Mouse (Mus musculus) hindbrain, postnatal 0 days (tissue): ENCODE measurements around the gene H2-M10.6. TPM values are rescaled to one million over a fixed set of nuclear protein-coding genes. Genes with fewer than 3 reads are reported as not detected.
"Not testable (repeated sequence)": the region's sequence is repeated elsewhere in the genome, so short reads cannot be mapped to it uniquely, and the experiment has no call there.

ENCODE experiments used
- ATAC-seq: fragments of 200-750 bp; cut with Nextera tagmentation; 2 replicates; pipeline ENCODE4 v1.8.0; 2017; ENCODE audit warnings: mild to moderate bottlenecking, moderate TSS enrichment, moderate library complexity
- DNase-seq: peaks from one replicate; pipeline ENCODE4 v3.0.0-alpha.2; 2015; ENCODE audit warnings: low spot score
- H3K27ac ChIP-seq: fragments of 300-500 bp; sonication (generic); 2 replicates; pipeline ENCODE4 v1.5.1; 2014; ENCODE audit warnings: mild to moderate bottlenecking
- H3K27me3 ChIP-seq: fragments of 300-500 bp; sonication (generic); 2 replicates; pipeline ENCODE4 v1.6.1; 2014; ENCODE audit warnings: low read length, mixed read lengths; ENCODE audit not compliant: insufficient read depth
- H3K36me3 ChIP-seq: fragments of 300-500 bp; sonication (generic); 2 replicates; pipeline ENCODE4 v1.6.1; 2014; ENCODE audit warnings: low read length, mixed read lengths; ENCODE audit not compliant: insufficient read depth
- H3K4me1 ChIP-seq: fragments of 300-500 bp; sonication (generic); 2 replicates; pipeline ENCODE4 v1.6.1; 2014; ENCODE audit warnings: antibody characterized with exemption, low read length, mixed read lengths; ENCODE audit not compliant: insufficient read depth
- H3K4me2 ChIP-seq: fragments of 300-500 bp; sonication (generic); 2 replicates; pipeline ENCODE4 v1.6.1; 2014; ENCODE audit warnings: low read depth, mild to moderate bottlenecking, low read length, moderate library complexity, mixed read lengths
- H3K4me3 ChIP-seq: fragments of 300-500 bp; sonication (generic); 2 replicates; pipeline ENCODE4 v1.5.1; 2014; ENCODE audit warnings: low read length
- H3K9ac ChIP-seq: fragments of 300-500 bp; sonication (generic); replicated peaks from 2 replicates; pipeline ENCODE4 v1.6.1; 2014; ENCODE audit warnings: mild to moderate bottlenecking, low read length, moderate library complexity, mixed read lengths
- H3K9me3 ChIP-seq: fragments of 300-500 bp; sonication (generic); 2 replicates; pipeline ENCODE4 v1.6.1; 2016; ENCODE audit warnings: low read length, mixed read lengths
- CTCF ChIP-seq: IDR thresholded peaks from 2 replicates; pipeline ENCODE4 v1.5.1; 2016; ENCODE audit warnings: antibody characterized with exemption, control low read depth, low read depth
- WGBS: fragments of 180-500 bp; shearing (Covaris S2); extraction: QIAGEN DNeasy Blood & Tissue Kit; methylation state at CpG from one replicate; pipeline ENCODE4 v1.1.7; 2014; 5-methylcytosine and 5-hydroxymethylcytosine counted together
- polyA plus RNA-seq: library from polyadenylated mRNA; unstranded; fragments of >200 nt; fragmentation: Nextera tagmentation; extraction: Ambion mirVana; gene quantifications from 2 replicates; pipeline ENCODE4 v1.2.1, GENCODE M21; 2015
- total RNA-seq: library from RNA; depleted of rRNA; stranded (reverse); fragments of >200 nt; gene quantifications from 2 replicates; pipeline ENCODE4 v1.2.3, GENCODE M21; 2014

H2-M10.6 gene
- total and polyA plus RNA-seq, 2 experiments from 2014 or later, result not detected

DNA sequence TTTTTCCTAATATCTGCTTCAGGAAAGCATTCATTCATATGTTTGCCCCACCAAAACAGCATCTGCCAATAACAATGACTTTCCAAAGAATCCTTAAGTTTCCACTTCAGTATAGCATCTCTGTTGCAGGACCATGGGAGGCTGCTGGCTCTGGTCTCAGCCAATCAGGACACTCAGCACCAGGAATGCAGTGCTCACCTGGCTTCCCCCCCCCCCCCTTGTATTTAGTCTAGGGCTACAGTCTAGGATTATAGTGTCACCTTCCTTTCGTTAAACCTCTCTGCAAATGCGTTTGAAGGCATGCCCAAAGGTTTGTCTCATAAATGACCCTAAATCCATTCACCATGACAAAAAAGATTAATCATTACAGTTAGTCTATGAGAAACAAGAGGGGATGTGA, 23.6 kb upstream of the H2-M10.6 start:
- Histone ChIP-seq H3K9me3 (no peaks in the 10 kb centered on the region), H3K4me2 (no peak overlapping the region), H3K9ac (no peak overlapping the region), H3K36me3 (no peaks in the 10 kb centered on the region), H3K27me3 (no peaks in the 10 kb centered on the region), H3K4me1 (no peaks in the 10 kb centered on the region), H3K27ac (no peak overlapping the region), H3K4me3 (no peak overlapping the region)
- DNase-seq (no peak), ATAC-seq (peak; percentile 47; the same call in 1 of the 2 replicates)
- TF ChIP-seq CTCF, result no peak
- 70% methylated on average over 2 of the region's 2 CpGs for WGBS

DNA sequence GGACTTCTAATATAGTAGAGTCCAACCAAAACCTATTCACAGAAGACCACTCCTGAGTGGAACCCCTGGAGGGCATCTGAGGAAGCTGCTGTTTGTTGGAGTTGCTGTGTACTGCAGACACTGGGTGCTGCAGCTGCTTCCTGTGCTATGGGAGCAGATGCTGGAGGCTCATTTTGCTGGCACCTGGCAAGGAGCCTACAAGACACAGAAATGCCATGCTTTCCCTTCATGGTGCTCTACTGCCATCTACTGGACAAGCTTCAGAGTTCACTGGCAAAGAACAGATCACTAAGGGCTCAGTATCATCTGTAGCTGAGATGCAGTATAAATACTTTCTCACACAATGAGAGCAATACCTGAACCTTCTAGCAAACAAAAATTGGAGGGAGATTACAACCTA, 23.2 kb upstream of the H2-M10.6 start:
- not testable (repeated sequence) for H3K27ac ChIP-seq, H3K4me3 ChIP-seq, H3K9me3 ChIP-seq, H3K9ac ChIP-seq, H3K4me1 ChIP-seq, H3K36me3 ChIP-seq, H3K27me3 ChIP-seq, H3K4me2 ChIP-seq
- peak; percentile 91 for ATAC-seq
- peak; percentile 95 for DNase-seq
- TF ChIP-seq CTCF, result peak; percentile 91

DNA sequence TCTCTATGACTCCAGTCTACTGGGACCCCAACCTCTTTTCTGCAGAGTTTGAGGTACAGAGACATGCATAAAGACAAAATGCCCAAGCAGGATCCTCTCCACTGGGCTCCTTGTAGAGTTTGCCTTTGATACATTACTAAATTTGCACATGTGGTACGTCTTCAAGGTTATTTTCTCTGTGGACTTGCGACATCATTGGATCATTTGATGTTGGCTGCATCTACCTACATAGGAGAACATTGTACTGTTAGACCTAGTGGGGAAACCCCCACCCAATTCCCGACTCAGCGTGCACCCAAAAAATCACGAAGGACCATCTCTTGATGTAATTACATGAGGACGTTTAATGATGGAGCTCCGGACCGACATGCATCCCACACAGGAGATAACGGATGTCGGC, 12.5 kb upstream of the H2-M10.6 start:
- 89% methylated on average over 10 of the region's 10 CpGs for WGBS

DNA sequence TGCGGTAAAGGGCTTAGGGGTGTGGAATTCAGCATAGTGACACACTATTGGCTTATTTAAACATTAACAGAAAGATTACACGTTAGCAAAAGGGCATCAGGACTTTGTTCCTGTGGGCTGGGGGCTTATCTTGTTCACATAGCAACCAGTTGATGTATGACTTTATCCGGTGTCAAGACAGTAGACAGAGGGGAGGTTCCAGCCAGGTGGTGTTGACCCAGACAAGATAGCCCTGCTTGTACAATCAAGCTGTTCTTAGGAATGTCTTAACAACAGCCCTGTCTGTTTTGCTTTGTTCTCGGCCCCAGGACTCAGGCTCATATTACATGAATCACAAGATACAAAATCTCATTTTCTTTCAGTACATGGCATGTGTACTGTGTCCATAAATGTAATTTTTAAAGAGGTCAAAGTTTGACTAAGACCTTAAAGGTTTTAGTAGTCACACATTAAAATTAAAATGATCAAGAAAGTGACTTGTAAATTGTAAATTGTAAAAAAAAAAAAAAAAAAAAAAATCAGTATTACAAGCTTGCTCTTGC, 12.0 kb upstream of the H2-M10.6 start:
- not testable (repeated sequence) for H3K4me3 ChIP-seq, H3K27me3 ChIP-seq, H3K4me1 ChIP-seq, H3K4me2 ChIP-seq, DNase-seq, H3K27ac ChIP-seq, ATAC-seq, H3K9ac ChIP-seq, H3K9me3 ChIP-seq, H3K36me3 ChIP-seq
- WGBS, result 76% methylated on average over 4 of the region's 4 CpGs

More for the DNA sequence above, 12.5 kb upstream of the H2-M10.6 start:
- DNase-seq, result no peak
- no peak overlapping the region for H3K27ac ChIP-seq
- no peak for ATAC-seq
- H3K4me2 ChIP-seq, result no peak overlapping the region
- no peak overlapping the region for H3K9ac ChIP-seq
- no peaks in the 10 kb centered on the region for H3K4me1 ChIP-seq
- H3K4me3 ChIP-seq, result no peak overlapping the region
- TF ChIP-seq CTCF, result no peak
- H3K27me3 ChIP-seq, result no peaks in the 10 kb centered on the region
- no peaks in the 10 kb centered on the region for H3K9me3 ChIP-seq
- H3K36me3 ChIP-seq, result no peaks in the 10 kb centered on the region

DNA sequence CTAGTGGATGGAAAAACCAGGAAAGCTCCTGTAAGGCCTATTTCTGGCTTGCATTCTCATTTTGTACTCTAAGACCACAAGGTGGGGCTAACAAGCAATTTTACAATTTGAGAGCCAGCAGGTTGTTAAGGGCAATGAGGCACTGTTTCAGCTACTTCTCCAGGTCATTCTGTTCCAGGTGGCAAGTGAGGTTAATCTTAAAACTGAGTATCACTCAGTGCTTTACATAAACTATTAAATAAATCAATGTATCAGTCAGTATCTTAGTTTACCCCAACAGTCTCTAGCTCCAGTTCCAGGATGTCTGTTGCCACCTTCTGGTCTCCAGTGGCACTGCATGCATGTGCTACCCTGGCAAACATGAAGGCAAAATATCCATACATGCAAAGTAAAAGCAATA, 12.0 kb downstream of the H2-M10.6 start:
- no peaks in the 10 kb centered on the region for H3K4me1 ChIP-seq
- H3K4me3 ChIP-seq, result no peak overlapping the region
- H3K27me3 ChIP-seq, result 0 out of 2 replicates have a peak, but pooled peaks cover 4% of the 10 kb centered on the region
- H3K9ac ChIP-seq, result no peak overlapping the region
- H3K4me2 ChIP-seq, result no peak overlapping the region
- DNase-seq (peak; percentile 61), ATAC-seq (0 out of 2 replicates have a peak, but pooled peaks have one; percentile 17)
- no peaks in the 10 kb centered on the region for H3K36me3 ChIP-seq
- peak; percentile 81 for TF ChIP-seq CTCF
- no peaks in the 10 kb centered on the region for H3K9me3 ChIP-seq
- H3K27ac ChIP-seq, result no peak overlapping the region

DNA sequence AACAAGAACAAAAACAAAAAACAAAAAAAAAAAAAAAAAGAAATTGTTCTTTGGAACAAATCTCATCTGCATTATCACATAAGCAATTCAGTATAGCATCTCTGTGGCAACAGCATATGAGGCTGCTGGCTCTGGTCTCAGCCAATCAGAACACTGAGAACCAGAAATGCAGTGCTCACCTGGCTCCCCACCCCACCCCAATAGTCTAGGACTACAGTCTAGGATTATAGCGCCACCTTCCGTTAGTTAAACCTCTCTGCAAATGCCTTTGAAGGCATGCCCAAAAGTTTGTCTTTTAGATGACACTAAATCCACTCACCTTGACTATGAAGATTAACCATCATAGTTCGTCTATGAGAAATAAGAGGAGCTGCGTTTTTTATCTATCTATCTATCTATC, 13.6 kb downstream of the H2-M10.6 start:
- ATAC-seq (peak; percentile 89), DNase-seq (peak; percentile 82)
- H3K4me1 ChIP-seq, result no peaks in the 10 kb centered on the region
- no peaks in the 10 kb centered on the region for H3K9me3 ChIP-seq
- no peaks in the 10 kb centered on the region for H3K36me3 ChIP-seq
- H3K27me3 ChIP-seq, result 0 out of 2 replicates have a peak, but pooled peaks cover 4% of the 10 kb centered on the region
- H3K27ac ChIP-seq, result no peak overlapping the region
- peak overlapping the region; percentile 38; the same call in 1 of the 2 replicates for H3K4me2 ChIP-seq
- no peak overlapping the region for H3K4me3 ChIP-seq
- peak; percentile 61 for TF ChIP-seq CTCF
- 26% methylated on average over 4 of the region's 4 CpGs for WGBS
- H3K9ac ChIP-seq, result no peak overlapping the region

DNA sequence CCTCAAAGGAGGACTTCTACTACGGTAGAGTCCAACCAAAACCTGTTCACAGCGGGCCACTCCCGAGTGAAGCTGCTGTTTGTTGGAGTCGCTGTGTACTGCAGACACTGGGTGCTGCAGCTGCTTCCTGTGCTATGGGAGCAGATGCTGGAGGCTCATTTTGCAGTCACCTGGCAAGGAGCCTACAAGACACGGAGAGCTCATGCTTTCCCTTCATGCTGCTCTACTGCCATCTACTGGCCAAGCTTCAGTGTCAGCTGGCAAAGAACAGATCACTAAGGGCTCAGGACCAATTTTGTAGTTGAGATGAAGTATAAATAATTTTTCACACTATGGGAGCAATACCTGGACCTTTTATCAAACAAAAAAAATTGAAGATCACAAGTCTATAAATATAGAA, 14.0 kb downstream of the H2-M10.6 start:
- H3K9ac ChIP-seq, H3K36me3 ChIP-seq, H3K9me3 ChIP-seq, H3K4me1 ChIP-seq, H3K27ac ChIP-seq, H3K4me3 ChIP-seq, H3K27me3 ChIP-seq: not testable (repeated sequence)
- ATAC-seq, result peak; percentile 87
- WGBS, result 12% methylated on average over 5 of the region's 5 CpGs
- H3K4me2 ChIP-seq, result peak overlapping the region; percentile 38
- TF ChIP-seq CTCF, result peak; percentile 86
- DNase-seq, result peak; percentile 97
